Mouse (Mus musculus): ENCODE measurements around the gene Trak1.
A peak's percentile ranks its signal among the peaks of the same experiment; 100 is the strongest.

Gene Trak1

GRCm38 (mm10) chr9:121374076-121374863 is 77.0 kb downstream of the Trak1 start:
- peak; percentile 70 for DNase-seq

DNA sequence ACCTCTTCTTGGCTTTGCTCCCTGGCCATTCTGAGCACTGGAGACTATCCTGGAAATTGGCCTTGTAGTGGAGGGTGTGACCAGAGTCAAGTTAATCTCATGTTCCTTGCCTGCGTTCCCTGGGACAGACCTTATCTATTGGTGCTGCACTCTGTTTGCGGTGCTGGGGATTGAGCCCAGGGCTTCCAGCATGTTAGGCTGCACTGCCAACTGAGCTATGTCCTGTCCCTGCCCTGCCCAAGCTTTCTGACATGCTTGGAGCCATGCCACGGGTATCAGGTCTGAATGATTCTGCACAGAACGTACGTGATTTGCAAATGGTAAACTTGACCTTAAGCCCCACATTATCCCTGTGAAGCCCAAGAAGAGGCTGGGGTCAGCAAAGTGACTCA is 77.6 kb downstream of the Trak1 start:
- DNase-seq = no peak

DNA sequence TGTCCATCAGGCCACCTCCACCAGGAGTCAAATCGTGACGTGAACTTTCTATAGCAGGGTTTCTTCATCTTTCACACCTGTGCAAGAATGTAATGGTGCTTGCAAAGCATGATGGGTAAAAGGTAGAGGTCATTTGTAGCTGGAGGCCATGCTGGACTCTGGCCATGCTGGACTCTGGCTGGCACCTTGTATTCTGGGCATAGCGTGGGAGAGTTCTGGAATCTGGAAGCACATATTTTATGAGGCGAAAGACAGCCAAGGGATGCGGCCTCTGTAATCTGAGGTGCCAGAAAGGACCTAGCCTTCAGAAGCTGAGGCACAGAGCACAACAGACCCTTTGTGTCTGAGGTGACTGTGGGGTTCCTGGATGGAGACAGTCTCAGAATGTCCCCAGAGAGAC is 78.8 kb downstream of the Trak1 start:
- no peak for DNase-seq

- DNase-seq = no peak
Observed at GRCm38 (mm10) chr9:121380310-121380920, 83.1 kb downstream of the Trak1 start.

- no peak for DNase-seq
Observed at GRCm38 (mm10) chr9:121381678-121382297, 84.5 kb downstream of the Trak1 start.

GRCm38 (mm10) chr9:121382568-121382967 is 85.3 kb downstream of the Trak1 start:
- no peak for DNase-seq

GRCm38 (mm10) chr9:121383180-121383586 is 85.9 kb downstream of the Trak1 start:
- DNase-seq = no peak

GRCm38 (mm10) chr9:121384620-121385019 is 87.3 kb downstream of the Trak1 start:
- no peak for DNase-seq

GRCm38 (mm10) chr9:121385091-121385748 is 87.9 kb downstream of the Trak1 start:
- peak; percentile 71 for DNase-seq

- no peak for DNase-seq
Observed at GRCm38 (mm10) chr9:121385749-121386350, 88.5 kb downstream of the Trak1 start.

DNA sequence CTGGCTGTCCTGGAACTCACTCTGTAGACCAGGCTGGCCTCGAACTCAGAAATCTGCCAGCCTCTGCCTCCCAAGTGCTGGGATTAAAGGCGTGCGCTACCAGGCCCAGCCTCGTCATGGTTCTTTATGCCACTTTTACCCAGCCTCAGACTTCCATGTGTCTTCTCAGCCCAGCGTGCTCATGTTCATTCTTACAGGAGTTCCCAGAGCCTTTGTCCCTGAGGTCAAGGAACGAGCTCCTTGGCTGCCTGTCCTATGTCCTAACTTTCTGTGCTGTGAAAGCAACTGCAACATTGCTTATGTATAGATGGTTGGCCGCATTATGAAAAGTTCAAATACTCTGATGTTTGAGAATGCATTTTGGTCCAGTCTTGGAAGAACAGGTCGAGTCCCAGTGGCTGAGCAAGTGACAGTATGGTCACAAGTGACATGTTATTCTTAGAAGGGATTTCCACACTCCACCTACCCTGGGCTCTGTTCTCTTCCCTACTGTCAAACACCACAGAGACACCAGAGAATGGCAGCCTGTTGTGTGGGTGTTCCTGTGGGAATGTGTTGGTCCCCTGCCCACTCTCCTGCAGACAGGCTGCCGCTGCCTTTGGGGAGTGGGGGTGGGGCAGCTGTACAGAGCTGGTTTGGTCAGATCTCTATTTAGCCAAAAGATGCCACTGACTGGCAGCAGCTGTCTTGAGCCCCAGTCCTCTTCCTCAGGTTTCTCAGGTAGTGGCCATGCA is 90.4 kb downstream of the Trak1 start:
- no peak for DNase-seq

- DNase-seq = no peak
Observed at GRCm38 (mm10) chr9:121388273-121388931, 91.1 kb downstream of the Trak1 start.

- no peak for DNase-seq
Observed at GRCm38 (mm10) chr9:121389258-121389657, 92.0 kb downstream of the Trak1 start.

DNA sequence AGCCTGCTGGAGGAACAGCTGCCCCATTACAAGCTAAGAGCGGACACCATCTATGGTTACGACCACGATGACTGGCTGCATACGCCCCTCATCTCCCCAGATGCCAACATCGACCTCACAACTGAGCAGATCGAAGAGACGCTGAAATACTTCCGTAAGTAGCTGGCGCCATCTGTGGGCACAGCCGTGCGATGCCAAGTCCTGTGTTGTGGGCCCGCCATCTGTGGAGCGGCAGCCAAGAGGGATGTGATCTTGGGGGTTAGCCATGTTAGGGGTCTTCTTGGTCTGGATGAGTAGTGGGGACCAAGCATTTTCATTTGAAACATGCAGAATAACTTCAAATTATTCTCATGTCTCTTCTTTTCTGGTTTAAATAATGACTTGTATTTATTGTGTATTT is 94.6 kb downstream of the Trak1 start:
- no peak for DNase-seq

DNA sequence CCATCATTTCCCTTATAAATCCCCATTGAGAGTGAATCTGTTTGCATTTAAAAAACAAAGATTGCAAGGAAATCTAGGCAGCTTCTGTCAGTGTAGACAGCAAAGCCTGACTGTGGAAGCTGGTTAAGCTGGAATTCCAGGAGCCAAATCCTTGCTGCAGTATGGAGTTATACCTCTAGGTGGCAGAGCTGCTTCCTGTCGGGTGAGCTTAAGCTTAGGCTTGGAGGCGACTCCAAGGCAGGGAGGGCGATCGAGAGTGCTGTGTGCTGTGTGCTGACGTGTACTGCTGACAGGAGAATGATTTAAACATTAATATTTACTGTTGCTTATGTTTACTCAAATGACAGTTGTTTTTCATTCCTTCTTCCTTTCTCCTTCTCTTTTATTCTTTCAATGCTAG is 95.1 kb downstream of the Trak1 start:
- DNase-seq = peak in 1 of 2 experiments; percentile 19

- no peak for DNase-seq
Observed at GRCm38 (mm10) chr9:121393104-121393503, 95.8 kb downstream of the Trak1 start.

- no peak for DNase-seq
Observed at GRCm38 (mm10) chr9:121394882-121395281, 97.6 kb downstream of the Trak1 start.

GRCm38 (mm10) chr9:121395812-121396211 is 98.5 kb downstream of the Trak1 start:
- DNase-seq = no peak

DNA sequence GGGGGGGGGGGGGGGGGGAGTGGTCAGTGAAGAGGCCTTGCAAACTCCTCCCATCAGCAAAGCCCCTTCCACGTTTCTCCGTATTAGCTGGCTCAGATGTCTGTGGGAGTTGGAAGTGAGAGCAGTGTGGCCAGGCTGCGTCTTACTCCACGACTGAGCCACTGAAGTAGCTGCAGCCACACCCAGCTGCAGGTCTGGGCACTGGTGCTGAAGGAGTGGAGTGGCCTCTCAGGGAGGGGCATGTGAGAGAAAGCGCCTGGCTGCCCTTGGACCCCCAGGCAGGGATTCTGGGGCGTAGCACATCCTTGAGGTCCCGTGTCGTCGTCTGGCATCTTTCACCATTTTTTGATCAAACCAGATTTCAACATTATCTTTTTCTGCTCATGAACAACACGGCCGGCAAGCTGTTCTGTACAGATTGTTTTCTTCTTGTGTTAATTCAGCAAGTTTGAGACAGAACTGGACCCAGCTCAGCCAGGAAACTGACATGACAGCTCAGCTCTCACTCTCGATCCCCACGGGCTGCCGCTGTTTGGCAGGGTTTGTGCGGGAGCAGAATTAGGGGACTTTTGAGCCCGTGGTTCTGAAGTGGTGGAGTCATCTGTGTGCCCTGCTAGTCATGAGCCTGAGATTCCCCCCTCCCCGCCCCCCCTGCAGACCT is 100.9 kb downstream of the Trak1 start:
- no peak for DNase-seq

- DNase-seq = no peak
Observed at GRCm38 (mm10) chr9:121398761-121399160, 101.5 kb downstream of the Trak1 start.

DNA sequence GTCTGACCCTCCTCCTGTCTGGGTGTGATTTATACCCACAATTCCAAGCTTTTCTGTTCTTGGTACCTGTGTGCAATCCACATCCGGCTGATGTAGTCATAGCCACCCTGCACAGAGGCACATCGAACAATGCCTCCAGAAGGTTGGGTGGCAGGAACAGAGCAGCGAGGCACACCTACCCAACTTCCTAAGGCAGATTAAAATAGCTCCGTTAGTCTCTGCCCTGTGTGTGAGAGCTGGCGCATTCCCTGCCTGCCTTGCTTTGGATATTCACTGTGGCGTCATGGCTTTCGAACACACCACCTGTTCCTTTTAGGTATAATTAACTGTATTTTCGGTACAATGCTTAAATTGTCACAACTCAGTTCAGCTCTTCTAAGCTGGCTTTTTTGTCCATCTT is 103.3 kb downstream of the Trak1 start:
- DNase-seq = no peak

All from B cell, adult 2 months (primary cell).